Mouse (Mus musculus) midbrain, embryonic 14.5 days (tissue): ENCODE results near the gene Ccl7. TPM values are rescaled to one million over a fixed set of nuclear protein-coding genes. Genes with fewer than 3 reads are reported as not detected.

Experiments used
- ATAC-seq: fragments of 200-750 bp; cut with Nextera tagmentation; 2 replicates; pipeline ENCODE4 v1.8.0; 2017; ENCODE audit warnings: moderate number of reproducible peaks, moderate library complexity; ENCODE audit not compliant: low FRiP score, low TSS enrichment
- DNase-seq: peaks from one replicate; pipeline ENCODE4 v3.0.0-alpha.2; 2015
- H3K27ac ChIP-seq: fragments of 300-500 bp; sonication (generic); replicated peaks from 2 replicates; pipeline ENCODE4 v1.5.1; 2014; ENCODE audit warnings: mild to moderate bottlenecking, low read depth, low read length, moderate library complexity
- H3K27me3 ChIP-seq: fragments of 300-500 bp; sonication (generic); 2 replicates; pipeline ENCODE4 v1.6.1; 2014; ENCODE audit warnings: low read length, control low read depth, mixed read lengths; ENCODE audit not compliant: control insufficient read depth, insufficient read depth
- H3K36me3 ChIP-seq: fragments of 300-500 bp; sonication (generic); 2 replicates; pipeline ENCODE4 v1.6.1; 2014; ENCODE audit warnings: low read length, control low read depth; ENCODE audit not compliant: control insufficient read depth, insufficient read depth
- H3K4me1 ChIP-seq: fragments of 300-500 bp; sonication (generic); 2 replicates; pipeline ENCODE4 v1.6.1; 2014; ENCODE audit warnings: mild to moderate bottlenecking, antibody characterized with exemption, low read length, control low read depth; ENCODE audit not compliant: control insufficient read depth, insufficient read depth
- H3K4me2 ChIP-seq: fragments of 300-500 bp; sonication (generic); 2 replicates; pipeline ENCODE4 v1.6.1; 2014; ENCODE audit warnings: mild to moderate bottlenecking, low read length, moderate library complexity
- H3K4me3 ChIP-seq: fragments of 300-500 bp; sonication (generic); replicated peaks from 2 replicates; pipeline ENCODE4 v1.5.1; 2014; ENCODE audit warnings: low read depth, low read length
- H3K9ac ChIP-seq: fragments of 300-500 bp; sonication (generic); replicated peaks from 2 replicates; pipeline ENCODE4 v1.6.1; 2014; ENCODE audit warnings: mild to moderate bottlenecking, low read length, moderate library complexity
- H3K9me3 ChIP-seq: fragments of 300-500 bp; sonication (generic); 2 replicates; pipeline ENCODE4 v1.6.1; 2016; ENCODE audit warnings: low read length, control low read depth, mixed read lengths; ENCODE audit not compliant: control insufficient read depth
- WGBS: fragments of 180-500 bp; shearing (Covaris S2); extraction: QIAGEN DNeasy Blood & Tissue Kit; methylation state at CpG from one replicate; pipeline ENCODE4 v1.1.7; 2014; 5-methylcytosine and 5-hydroxymethylcytosine counted together
- polyA plus RNA-seq: library from polyadenylated mRNA; unstranded; fragments of >200 nt; fragmentation: Nextera tagmentation; extraction: Ambion mirVana; gene quantifications from 2 replicates; pipeline ENCODE4 v1.2.1, GENCODE M21; 2014

Gene Ccl7
- 1.9 TPM in 1 of 2 replicates, not detected in the other for polyA plus RNA-seq

DNA sequence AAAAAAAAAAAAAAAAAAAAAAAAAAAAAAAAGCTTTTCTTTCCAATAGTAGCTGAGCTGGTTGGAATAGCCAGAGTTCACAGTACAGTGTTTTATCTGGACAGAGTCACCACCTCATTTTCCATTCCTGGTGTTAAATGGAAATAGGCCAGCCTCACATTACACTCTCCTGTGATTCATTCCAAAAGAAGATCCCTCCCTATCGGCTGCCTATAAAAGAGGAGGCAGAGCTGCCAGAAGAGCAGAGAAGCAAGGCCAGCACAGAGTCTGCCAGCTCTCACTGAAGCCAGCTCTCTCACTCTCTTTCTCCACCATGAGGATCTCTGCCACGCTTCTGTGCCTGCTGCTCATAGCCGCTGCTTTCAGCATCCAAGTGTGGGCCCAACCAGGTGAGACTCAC, at the start of gene Ccl7:
Gene Ccl7, plus strand, starts transcription at position 242 of the 400 bp plus-strand sequence.
- DNase-seq (no peak), ATAC-seq (no peak)
- no peaks in the 10 kb centered on the region for H3K4me1 ChIP-seq
- H3K36me3 ChIP-seq = no peaks in the 10 kb centered on the region
- 84% methylated on average over 3 of the region's 3 CpGs for WGBS
- no peak within 1 kb of the TSS for H3K27ac ChIP-seq
- no peak within 1 kb of the TSS for H3K9ac ChIP-seq
- no peak within 1 kb of the TSS for H3K4me3 ChIP-seq
- no peaks in the 10 kb centered on the region for H3K9me3 ChIP-seq
- H3K4me2 ChIP-seq = no peak within 1 kb of the TSS
- H3K27me3 ChIP-seq = no peaks in the 10 kb centered on the region

- Histone ChIP-seq H3K4me1 (no peaks in the 10 kb centered on the region), H3K9me3 (no peaks in the 10 kb centered on the region), H3K27me3 (no peaks in the 10 kb centered on the region), H3K36me3 (no peaks in the 10 kb centered on the region), H3K27ac (no peak overlapping the region), H3K4me3 (no peak overlapping the region), H3K4me2 (no peak overlapping the region), H3K9ac (no peak overlapping the region)
- ATAC-seq (no peak), DNase-seq (peak; percentile 86)
- 66% methylated on average over 10 of the region's 10 CpGs for WGBS
Measured at GRCm38 (mm10) chr11:81996172-81996841, 49.2 kb upstream of the Ccl7 start.

DNA sequence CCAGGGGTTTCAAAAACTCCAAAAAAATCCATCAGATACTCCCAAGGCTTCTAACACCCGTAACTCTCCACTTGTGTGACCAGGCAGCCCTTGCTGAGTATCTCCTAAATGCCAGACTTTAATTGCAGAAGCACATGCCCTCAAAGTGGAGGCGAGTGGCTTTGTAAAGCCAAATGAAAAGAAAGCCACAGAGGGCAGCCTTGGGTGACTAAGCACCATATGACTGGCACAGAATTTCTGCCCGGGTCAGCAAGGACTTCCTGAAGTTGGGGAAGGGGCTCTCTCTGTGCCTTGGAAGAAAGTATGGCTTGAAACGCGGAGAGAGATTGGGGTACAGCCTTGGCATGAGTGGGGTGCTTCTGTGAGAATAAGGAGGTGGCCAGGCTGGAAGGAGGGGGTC, 48.4 kb upstream of the Ccl7 start:
- Histone ChIP-seq H3K9ac (no peak overlapping the region), H3K27ac (no peak overlapping the region), H3K4me2 (no peak overlapping the region), H3K9me3 (no peaks in the 10 kb centered on the region), H3K36me3 (no peaks in the 10 kb centered on the region), H3K4me3 (no peak overlapping the region), H3K4me1 (no peaks in the 10 kb centered on the region), H3K27me3 (no peaks in the 10 kb centered on the region)
- no peak for ATAC-seq
- DNase-seq = no peak
- WGBS = 92% methylated on average over 5 of the region's 5 CpGs

GRCm38 (mm10) chr11:81998646-81999045, 46.9 kb upstream of the Ccl7 start:
- Histone ChIP-seq H3K9ac (no peak overlapping the region), H3K27me3 (no peaks in the 10 kb centered on the region), H3K4me3 (no peak overlapping the region), H3K27ac (no peak overlapping the region), H3K9me3 (no peaks in the 10 kb centered on the region), H3K4me1 (no peaks in the 10 kb centered on the region), H3K36me3 (no peaks in the 10 kb centered on the region), H3K4me2 (no peak overlapping the region)
- no peak for ATAC-seq
- no peak for DNase-seq
- 91% methylated on average over 3 of the region's 3 CpGs for WGBS

DNA sequence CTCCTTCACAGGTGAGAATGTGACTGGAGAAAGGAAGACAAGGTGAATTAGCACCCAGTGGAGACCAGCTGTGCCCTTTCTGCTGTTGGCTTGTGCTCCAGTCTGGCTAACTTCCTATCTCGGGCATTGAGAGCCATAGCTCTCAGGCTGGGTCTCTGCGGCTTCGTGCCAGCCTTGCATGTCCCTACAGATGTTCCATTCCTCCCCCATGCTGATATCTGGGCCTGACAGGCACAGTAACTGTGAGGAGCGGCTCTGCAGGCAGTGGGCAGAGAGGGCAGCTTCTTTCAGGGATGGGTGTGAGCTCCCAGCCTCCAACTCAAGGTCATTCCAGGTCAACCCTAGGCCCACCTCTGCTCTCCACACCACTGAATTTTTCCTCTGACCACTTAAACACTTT, 46.0 kb upstream of the Ccl7 start:
- H3K4me2 ChIP-seq = no peak overlapping the region
- no peaks in the 10 kb centered on the region for H3K4me1 ChIP-seq
- ATAC-seq (no peak), DNase-seq (no peak)
- H3K4me3 ChIP-seq = no peak overlapping the region
- no peak overlapping the region for H3K9ac ChIP-seq
- WGBS = 80% methylated on average over 4 of the region's 4 CpGs
- no peaks in the 10 kb centered on the region for H3K27me3 ChIP-seq
- no peaks in the 10 kb centered on the region for H3K9me3 ChIP-seq
- H3K36me3 ChIP-seq = no peaks in the 10 kb centered on the region
- no peak overlapping the region for H3K27ac ChIP-seq

DNA sequence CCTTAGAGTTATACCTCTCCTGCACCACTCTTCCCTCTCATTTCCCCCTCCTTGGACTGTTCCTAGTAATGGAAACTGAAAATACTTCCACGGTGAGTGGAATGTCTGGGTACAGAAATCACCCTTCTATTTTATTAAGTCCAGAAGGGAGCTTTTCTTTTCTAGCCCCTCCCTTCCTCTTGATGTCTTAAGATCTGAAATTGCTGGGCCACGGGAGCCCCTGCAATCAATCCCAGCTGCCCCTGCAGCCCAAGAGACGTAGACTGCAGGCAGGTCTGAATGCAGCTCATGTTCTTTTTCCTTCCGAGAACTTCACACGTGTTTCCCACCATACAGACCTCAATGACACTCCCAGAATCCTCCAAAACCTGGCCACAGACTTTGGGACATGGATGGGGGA, 44.9 kb upstream of the Ccl7 start:
- Histone ChIP-seq H3K36me3 (no peaks in the 10 kb centered on the region), H3K9ac (no peak overlapping the region), H3K4me1 (no peaks in the 10 kb centered on the region), H3K27me3 (no peaks in the 10 kb centered on the region), H3K27ac (no peak overlapping the region), H3K4me3 (no peak overlapping the region), H3K4me2 (no peak overlapping the region), H3K9me3 (no peaks in the 10 kb centered on the region)
- ATAC-seq (no peak), DNase-seq (no peak)
- 65% methylated on average over 5 of the region's 5 CpGs for WGBS

GRCm38 (mm10) chr11:82004810-82005209, 40.7 kb upstream of the Ccl7 start:
- Histone ChIP-seq H3K4me2 (no peak overlapping the region), H3K4me1 (no peaks in the 10 kb centered on the region), H3K4me3 (no peak overlapping the region), H3K36me3 (no peaks in the 10 kb centered on the region), H3K9ac (no peak overlapping the region), H3K27ac (no peak overlapping the region), H3K27me3 (no peaks in the 10 kb centered on the region), H3K9me3 (no peaks in the 10 kb centered on the region)
- WGBS = 80% methylated on average over 2 of the region's 2 CpGs
- no peak for ATAC-seq
- no peak for DNase-seq

- no peak for DNase-seq
- H3K4me3 ChIP-seq = no peak overlapping the region
- no peak overlapping the region for H3K9ac ChIP-seq
- H3K27ac ChIP-seq = no peak overlapping the region
- ATAC-seq = no peak
- no peaks in the 10 kb centered on the region for H3K36me3 ChIP-seq
- H3K27me3 ChIP-seq = no peaks in the 10 kb centered on the region
- H3K4me2 ChIP-seq = no peak overlapping the region
- no peaks in the 10 kb centered on the region for H3K4me1 ChIP-seq
- H3K9me3 ChIP-seq = no peaks in the 10 kb centered on the region
- 61% methylated on average over 12 of the region's 12 CpGs for WGBS
Measured at GRCm38 (mm10) chr11:82006796-82007423, 38.6 kb upstream of the Ccl7 start.

- 95% methylated on average over 3 of the region's 3 CpGs for WGBS
- Histone ChIP-seq H3K9me3 (no peaks in the 10 kb centered on the region), H3K27ac (no peak overlapping the region), H3K9ac (no peak overlapping the region), H3K4me2 (no peak overlapping the region), H3K27me3 (no peaks in the 10 kb centered on the region), H3K4me3 (no peak overlapping the region), H3K36me3 (no peaks in the 10 kb centered on the region), H3K4me1 (no peaks in the 10 kb centered on the region)
- DNase-seq = no peak
- ATAC-seq = no peak
Measured at GRCm38 (mm10) chr11:82010115-82010514, 35.4 kb upstream of the Ccl7 start.
